Mouse (Mus musculus) common myeloid progenitor, adult 5-6 weeks (primary cell): ENCODE results near the gene Gdpd5. TPM values are rescaled to one million over a fixed set of nuclear protein-coding genes. Genes with fewer than 3 reads are reported as not detected.

Experiments
- ATAC-seq: replicated peaks from 2 replicates; pipeline ENCODE4 v1.8.0; 2016; ENCODE audit warnings: low read depth, mild to moderate bottlenecking, moderate TSS enrichment, inconsistent platforms; ENCODE audit not compliant: poor library complexity, severe bottlenecking
- total RNA-seq: library from RNA; stranded (forward); fragments of 200-1000, 187-1606 nt; gene quantifications from 2 replicates; pipeline ENCODE4 v1.2.3, GENCODE M21; 2017

Gene Gdpd5
- total RNA-seq, 1 experiment from 2014 or later = not detected

DNA sequence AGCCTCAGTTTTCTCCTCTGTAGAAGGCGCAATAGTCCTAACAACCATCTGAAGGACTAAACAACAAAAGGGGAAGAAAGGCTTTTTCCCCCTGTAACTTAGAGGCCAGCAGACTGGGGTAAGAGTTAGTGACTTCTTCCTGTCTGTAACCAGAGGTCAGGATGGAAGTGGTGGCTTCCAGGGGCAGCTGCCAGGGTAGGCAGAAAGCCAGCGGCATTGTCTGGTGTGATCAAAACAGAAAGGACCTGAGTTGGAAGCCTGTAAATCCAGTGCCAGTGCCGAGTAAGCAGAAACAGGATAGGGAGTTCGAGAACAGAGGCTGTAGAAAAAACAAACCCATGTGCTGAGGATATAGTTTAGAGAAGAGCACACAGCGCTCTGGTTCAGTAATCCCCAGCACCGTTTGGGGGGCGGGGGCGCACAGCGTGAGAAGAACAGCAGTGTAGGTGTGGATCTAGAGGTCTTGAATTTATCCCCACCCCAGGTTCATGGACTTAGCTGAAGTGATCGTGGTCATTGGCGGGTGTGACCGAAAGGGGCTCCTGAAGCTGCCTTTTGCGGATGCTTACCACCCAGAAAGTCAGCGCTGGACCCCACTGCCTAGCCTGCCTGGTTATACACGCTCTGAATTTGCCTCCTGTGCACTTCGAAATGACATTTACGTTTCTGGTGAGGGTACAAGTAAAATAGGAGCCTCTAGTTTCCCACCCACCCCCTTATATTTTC, 88.6 kb downstream of the Gdpd5 start:
- ATAC-seq = peak; percentile 42

DNA sequence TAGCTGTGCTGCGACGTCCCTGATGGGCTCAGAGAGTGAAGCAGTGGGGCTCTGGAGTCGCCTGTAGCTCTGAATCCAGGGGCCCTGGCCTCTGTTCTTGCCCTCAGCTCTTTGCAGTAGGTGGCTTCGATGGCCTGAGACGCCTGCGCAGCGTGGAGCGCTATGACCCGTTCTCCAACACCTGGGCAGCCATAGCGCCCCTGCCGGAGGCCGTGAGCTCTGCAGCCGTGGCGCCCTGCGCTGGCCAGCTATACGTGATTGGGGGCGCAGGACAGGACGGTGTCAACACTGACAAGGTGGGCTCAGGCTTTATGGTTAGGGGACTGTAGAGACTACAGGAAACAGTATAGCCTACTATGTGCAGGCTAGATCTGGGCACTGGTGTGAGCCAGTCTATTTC, 90.4 kb downstream of the Gdpd5 start:
- ATAC-seq = no peak

DNA sequence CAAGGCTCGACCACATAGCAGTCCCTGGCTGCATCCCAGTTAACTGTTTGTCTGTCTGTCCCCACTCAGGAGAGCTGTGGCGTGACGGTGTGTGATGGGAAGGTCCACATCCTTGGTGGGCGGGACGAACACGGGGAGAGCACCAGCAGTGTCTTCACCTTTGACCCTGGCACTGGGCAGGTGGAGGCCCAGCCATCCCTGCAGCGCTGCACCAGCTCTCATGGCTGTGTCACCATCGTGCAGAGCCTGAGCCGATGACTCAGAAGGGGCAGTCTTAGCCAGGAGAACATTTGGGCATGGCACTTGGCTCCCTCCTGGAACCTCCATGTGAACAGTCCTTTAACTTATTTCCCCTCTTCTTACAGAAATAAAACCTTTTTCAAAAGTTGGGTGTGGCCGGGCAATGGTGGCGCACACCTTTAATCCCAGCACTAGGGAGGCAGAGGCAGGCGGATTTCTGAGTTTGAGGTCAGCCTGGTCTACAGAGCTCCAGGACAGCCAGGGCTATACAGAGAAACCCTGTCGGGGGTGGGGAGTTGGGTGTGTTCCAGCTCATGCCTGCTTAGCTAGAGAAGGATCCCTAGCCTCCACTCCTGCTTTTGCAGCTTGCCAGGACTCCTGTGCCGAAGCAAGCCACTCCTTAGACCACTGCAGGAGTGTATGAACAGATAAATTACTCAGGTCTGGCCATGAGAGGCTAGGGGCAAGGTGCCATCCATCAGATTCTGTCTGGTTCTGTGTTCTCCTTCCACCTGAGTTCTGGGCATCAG, 92.6 kb downstream of the Gdpd5 start:
- no peak for ATAC-seq

DNA sequence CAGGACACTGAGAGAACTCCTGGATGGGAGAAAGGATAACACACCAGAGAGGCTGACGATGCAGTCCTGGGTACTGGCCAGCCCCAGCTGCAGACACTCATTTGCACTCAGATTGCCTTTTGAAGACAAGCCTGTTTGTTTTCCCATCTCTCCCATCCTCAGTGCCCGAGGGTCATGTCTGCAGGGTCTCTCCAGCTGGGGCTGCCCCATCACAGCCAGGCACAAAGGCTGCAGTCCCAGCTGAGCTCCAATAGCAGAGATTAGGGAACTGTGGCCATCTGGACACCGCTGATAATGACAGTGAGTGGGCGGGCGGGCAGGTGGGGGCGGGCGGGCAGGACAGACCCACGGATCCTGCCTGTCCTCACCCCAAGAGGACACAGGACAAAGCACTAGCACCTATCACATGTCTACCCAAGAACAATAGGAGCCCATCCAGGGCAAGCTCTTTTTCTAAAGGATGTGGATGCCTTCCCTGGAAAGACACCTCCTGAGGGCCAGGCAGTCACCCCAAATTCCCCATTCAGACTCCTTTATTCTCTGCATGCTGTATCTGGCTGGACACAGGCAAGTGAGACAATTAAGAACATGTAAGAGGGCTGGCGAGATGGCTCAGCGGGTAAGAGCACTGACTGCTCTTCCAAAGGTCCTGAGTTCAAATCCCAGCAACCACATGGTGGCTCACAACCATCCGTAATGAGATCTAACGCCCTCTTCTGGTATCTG, 93.8 kb downstream of the Gdpd5 start:
- peak; percentile 31 for ATAC-seq

DNA sequence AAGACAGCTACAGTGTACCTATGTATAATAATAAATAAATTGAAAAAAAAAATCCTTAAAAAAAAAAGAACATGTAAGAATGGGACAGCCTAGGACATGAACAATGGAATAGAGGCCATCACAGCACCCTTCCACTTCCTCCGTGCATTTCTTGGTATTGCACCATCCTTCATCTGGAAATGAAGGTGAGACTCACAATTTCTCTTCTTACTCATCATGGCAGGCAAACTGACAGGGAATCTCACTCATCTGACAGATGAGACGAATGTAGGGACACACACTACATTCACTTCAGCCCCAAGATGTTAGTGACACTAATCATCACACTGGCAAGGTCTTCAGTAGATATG, 94.3 kb downstream of the Gdpd5 start:
- ATAC-seq = no peak

DNA sequence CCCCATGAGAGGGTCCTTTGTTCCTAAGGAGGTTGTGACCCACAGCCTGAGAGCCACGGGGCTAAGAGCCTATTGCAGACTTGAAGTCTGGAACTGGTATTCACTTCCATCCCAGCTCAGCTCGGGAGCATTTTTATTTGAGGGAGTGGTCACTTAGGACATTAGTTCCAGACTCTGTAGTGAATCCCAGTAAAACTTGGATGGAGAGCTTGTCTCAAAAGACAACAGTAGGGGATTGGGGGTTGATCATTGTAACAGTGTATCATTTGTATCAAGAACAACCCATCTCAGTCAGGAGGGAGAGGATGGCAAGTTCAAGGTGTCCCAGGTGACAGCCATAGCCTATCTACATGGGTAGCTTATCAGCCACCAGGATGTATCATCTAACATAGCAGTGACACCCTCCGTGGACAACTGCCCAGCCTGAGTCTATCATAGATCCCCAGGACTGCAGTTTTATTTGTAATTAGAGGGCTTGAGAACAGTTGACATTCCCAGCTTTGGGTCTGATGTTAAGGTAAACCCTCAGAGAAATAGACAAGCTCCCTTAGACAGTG, 95.4 kb downstream of the Gdpd5 start:
- ATAC-seq = no peak

DNA sequence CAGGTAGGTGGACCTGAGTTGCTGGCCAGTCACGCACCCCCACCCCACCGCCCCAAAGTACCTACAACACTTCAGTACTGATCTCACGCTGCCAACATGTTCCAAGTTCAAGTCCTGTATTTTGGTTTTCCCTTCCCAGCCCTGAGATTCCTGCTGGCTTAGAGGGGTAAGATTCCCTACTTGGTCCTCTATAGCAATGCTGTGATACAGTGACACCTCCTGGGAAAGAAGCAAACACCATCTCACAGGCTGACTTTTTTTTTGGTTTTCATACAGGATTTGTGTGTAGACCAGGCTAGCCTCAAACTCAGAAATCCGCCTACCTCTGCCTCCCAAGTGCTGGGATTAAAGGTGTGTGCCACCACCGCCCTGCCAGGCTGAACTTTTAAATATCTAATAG, 96.0 kb downstream of the Gdpd5 start:
- ATAC-seq = no peak

DNA sequence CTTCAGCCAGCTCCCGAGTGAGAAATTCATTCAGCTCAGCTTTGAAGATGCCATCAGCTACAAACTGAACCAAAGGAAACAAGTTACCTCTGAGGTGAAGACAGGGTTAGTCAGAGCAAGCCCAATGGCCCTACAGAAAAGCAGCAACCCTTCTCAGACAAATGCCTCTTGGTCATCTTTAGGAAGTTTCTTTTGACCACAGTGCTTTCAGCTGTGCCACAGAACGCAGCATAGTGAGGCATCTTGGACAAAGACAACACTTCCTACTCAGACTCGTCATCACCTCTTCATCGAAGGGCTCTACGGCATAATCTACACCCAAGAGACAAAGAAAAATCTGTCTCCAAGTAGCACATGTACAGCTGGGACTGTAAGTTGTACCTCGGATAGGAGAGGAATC, 101.4 kb downstream of the Gdpd5 start:
- ATAC-seq = no peak

DNA sequence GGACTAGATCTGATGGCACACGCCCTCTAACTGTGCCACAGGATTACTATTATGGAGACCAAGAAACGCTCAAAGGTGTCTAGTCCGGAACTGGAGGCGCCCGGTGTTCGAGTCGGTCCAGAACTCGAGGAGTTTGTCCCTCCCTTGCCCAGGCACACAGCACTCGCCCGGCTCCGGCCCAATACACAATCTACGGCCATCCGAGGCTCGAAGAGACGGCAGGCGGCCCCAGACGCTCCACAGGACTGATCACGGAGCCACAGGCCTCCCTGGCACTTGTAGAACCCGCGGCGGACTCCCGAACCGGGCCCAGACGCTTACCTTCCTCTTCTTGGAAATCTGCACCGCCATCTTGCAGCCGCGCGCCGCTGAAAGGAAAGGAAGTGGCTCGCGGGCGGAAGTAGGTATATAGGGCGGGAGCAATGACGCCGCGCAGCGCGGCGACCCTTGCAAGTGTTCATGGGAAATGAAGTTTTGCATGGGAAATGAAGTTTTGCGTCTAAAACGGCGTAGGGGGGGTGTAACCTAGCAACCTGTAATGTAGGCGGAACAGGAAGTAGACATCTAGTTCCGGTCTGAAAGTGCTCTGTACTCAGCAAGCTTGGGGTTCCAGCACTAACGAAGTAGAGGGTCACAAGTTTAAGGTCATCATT, 102.2 kb downstream of the Gdpd5 start, which contains the start of gene Rps3:
Gene Rps3 (minus strand): TSS at position 468 of the 653 bp plus-strand sequence.
- ATAC-seq = peak; percentile 95

DNA sequence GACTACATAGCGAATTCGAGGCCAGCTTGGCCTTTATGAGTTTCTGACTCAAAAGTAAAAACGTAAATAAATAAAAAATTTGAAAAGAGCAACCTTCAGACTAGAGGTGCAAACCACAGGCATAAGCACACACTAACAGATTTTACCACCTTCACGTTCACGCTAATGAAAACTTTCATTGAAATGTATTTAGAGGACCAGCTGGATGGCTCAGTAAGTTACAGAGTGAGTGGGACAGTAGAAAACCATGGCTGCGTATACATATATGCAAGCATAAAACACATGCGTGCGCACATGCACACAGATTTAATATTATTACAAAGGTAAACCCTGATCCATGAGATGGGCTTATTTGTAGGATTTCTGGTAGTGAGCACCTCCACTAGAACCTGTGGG, 102.7 kb downstream of the Gdpd5 start:
- no peak for ATAC-seq

DNA sequence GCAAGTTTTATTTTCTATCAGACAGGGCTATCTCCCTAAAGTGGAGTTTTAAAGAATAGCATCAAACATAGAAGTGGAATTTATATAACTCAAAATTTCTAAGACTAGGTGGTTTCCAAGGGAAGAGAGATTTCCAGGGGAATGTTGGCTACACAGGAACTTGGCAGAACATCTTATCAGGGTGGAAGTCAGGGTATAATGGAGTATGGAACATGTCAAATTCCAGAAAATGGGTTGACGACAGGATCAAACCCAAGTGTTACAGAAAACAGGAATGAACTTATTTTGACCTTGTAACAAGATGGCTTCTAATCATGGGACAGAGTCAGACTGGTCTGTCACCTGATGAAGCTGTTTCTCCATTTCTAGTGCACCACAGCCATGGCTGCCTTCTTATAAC, 103.5 kb downstream of the Gdpd5 start:
- ATAC-seq = no peak

DNA sequence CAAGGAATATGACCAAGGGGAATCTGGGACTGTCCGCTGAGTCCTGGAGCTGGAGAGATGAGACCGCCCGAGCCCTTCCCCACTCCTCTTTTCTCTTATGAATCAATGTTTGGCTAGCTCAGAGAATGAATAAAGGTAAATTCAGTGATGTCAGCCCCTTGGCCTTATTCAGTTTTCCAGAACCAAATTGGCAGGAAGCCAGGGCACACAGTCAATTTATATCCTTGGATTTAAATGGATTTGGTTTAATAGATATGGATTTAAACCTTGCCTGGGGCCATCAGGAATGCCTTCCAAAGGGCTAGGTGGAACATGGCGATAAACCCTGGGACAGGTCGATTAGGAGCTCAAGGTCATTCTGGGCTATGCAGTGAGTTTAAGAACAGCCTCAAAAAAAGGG, 108.5 kb downstream of the Gdpd5 start:
- no peak for ATAC-seq

DNA sequence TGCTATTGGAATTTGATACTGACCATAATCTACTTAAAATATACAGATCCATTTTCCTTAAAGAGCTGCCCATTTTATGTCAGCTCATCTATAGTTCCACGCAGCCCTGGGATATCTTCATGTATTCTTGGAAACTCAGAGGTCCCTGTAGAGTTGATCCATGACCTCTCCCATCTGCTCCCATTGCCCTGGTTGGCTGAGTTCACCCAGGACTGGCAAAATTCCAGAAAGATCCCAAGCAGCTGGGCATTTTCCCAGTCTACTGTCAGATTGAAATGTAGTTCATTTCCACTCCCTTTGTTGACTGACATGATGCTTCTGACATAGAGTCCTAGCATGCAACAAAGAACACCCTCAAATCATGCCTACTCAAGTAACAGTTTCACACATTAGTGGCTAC, 117.9 kb downstream of the Gdpd5 start:
- no peak for ATAC-seq

DNA sequence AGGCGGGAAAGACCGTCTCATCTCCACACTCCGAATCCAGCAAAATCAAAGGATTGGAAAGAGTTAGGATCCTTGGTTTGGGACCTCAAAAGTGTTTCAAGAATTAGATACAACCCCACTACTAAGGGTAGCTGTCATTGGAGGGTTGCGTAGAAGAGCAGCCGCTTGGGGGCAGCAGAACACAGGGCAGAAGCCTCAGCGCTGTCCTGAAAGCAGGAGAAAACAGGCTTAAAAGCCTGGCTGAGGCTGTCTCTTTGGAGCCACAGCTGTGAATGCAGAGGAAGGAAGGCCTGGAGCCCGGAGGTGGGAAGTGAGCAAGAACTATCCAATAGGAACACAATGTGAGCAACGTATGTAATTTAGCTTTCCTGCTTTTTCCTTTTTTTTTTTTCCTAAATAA, 119.0 kb downstream of the Gdpd5 start:
- peak; percentile 93 for ATAC-seq

DNA sequence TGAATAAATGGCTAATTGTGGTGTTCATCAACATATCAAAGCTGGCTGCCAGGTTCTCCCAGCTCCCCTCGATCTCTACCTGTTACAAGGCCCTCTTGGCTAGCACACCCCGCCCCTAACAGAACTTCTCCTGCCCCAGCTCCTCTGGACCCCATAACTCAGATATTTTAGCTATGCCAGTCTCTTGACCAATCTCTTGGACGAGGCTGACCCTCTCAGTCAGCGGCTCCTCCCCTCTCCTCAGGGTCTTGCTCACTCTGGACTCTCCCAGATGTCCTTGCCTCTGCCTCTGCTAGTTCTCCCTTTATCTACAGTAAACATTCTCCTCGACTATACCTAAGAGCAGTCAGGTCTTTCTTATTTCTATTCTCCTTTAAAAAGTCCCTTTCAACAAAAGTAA, 119.4 kb downstream of the Gdpd5 start:
- no peak for ATAC-seq

DNA sequence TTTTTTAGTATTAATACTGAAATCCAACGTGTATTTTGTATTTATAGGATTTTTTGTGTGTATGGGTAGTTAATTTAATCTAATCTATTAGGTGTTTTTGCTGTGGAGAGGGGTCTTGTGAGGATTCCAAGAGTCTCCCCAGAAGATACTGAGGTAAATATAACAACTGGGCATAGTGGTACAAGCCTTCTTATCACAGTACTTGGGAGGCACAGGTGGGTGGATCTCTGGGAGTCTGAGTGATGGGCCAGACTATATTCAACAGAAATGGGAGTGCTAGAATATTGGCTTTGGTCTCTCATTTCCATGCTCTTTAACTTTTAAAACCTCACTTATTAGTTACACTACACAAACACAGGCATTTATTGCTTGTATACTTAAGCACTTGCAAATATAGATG, 119.9 kb downstream of the Gdpd5 start:
- no peak for ATAC-seq

DNA sequence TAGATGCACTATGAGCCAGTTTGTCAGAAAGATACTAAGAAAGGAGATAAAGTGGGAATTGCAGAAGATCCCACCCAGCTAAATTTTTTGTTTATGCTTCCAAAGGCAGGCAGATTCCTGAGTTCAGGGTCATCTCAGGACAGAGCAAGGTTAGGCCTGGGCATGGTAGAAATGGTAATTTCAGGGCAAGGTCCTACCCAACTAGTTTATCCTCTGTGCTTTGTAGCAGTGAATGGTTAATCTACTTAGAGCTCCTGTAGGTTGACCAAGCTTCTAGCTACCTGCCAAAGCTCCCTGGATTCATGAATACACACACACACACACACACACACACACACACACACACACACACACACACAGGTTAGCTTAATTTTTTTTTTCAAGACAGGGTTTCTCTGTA, 123.3 kb downstream of the Gdpd5 start:
- no peak for ATAC-seq

DNA sequence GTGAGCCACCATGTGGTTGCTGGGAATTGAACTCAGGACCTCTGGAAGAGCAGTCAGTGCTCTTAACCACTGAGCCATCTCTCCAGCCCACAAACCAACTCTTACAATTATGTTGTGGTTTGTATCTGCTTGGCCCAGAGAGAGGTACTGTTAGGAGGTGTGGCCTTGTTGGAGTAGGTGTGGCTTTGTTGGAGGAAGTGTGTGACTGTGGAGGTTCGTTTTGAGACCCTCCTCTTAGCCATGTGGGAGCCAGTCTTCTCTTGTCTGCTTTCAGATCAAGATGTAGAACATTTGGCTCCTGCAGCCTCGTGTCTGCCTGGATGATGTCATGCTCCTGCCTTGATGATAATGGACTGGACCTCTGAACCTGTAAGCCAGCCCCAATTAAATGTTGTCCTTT, 127.0 kb downstream of the Gdpd5 start:
- ATAC-seq = peak; percentile 62

DNA sequence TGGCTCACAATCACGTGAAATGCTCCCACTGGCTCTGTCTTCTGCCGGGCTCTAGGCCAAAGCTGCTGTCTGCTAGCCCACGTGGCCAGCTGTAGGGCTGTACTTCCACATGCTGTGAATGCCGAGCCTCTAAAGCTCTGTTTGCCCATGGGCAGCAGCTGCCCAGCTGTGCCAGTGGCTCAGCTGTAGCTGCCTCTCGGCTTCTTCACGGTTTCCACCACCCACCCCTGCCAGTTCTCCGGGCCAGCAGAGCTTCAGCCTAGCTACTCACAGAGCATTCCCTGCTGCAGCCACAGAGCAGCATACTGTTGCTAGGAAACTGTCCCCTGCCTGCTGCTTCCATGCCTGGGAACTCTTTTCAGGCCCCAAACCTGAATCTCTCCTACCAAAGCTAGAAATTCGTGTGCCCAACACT, 128.9 kb downstream of the Gdpd5 start:
- ATAC-seq = peak; percentile 33; the same call in 1 of the 2 replicates
